Mouse (Mus musculus) ES-E14 (cell line): ENCODE data around the gene Slc1a4. TPM values are rescaled to one million over a fixed set of nuclear protein-coding genes. Genes with fewer than 3 reads are reported as not detected.

Experiments
- DNase-seq: peaks from one replicate; pipeline ENCODE4 v3.0.0-alpha.2; 2013; ENCODE audit warnings: low read depth, low spot score
- H3K27ac ChIP-seq: 2 replicates; pipeline ENCODE4 v1.5.1; 2012; ENCODE audit warnings: low read depth, mild to moderate bottlenecking, low read length, moderate library complexity, mixed read lengths; ENCODE audit not compliant: poor library complexity, insufficient read depth, severe bottlenecking
- H3K36me3 ChIP-seq: 2 replicates; pipeline ENCODE4 v1.6.1; 2012; ENCODE audit warnings: mild to moderate bottlenecking, low read length, moderate library complexity, mixed read lengths; ENCODE audit not compliant: control insufficient read depth, poor library complexity, insufficient read depth, severe bottlenecking
- H3K4me1 ChIP-seq, 2 experiments: fragments of 150-350 bp in 1 of 2; sonication (generic) in 1 of 2; 2 replicates each; pipeline ENCODE4 v1.6.1; 2012; ENCODE audit warnings: low read length in 2 of 2, mild to moderate bottlenecking in 1 of 2, mixed read lengths in 1 of 2; ENCODE audit not compliant: control insufficient read depth in 2 of 2, insufficient read depth in 2 of 2, poor library complexity in 1 of 2
- H3K4me3 ChIP-seq, 2 experiments: fragments of 150-350 bp in 1 of 2; sonication (generic) in 1 of 2; 2 replicates each; pipeline ENCODE4 v1.5.1; 2012; ENCODE audit warnings: low read length in 2 of 2, low read depth in 1 of 2, mild to moderate bottlenecking in 1 of 2, mixed read lengths in 1 of 2; ENCODE audit not compliant: insufficient read depth in 1 of 2, poor library complexity in 1 of 2, severe bottlenecking in 1 of 2
- H3K9ac ChIP-seq: 2 replicates; pipeline ENCODE4 v1.6.1; 2012; ENCODE audit warnings: low read depth, mild to moderate bottlenecking, low read length, mixed read lengths; ENCODE audit not compliant: poor library complexity, insufficient read depth, severe bottlenecking
- H3K9me3 ChIP-seq: fragments of 150-350 bp; sonication (generic); 2 replicates; pipeline ENCODE4 v1.6.1; 2012; ENCODE audit warnings: low read depth, mild to moderate bottlenecking, low read length; ENCODE audit not compliant: control insufficient read depth, insufficient read depth
- CHD2 ChIP-seq: IDR thresholded peaks from 2 replicates; pipeline ENCODE4 v1.6.1; 2014; ENCODE audit warnings: mild to moderate bottlenecking, low read depth, low read length, inconsistent platforms
- HCFC1 ChIP-seq: IDR thresholded peaks from 2 replicates; pipeline ENCODE4 v1.6.1; 2012; ENCODE audit warnings: low read length, inconsistent platforms, borderline replicate concordance; ENCODE audit not compliant: insufficient read depth
- MAFK ChIP-seq: IDR thresholded peaks from 2 replicates; pipeline ENCODE4 v1.6.1; 2014; ENCODE audit warnings: mild to moderate bottlenecking, low read depth, low read length, inconsistent platforms; ENCODE audit not compliant: insufficient read depth
- ZC3H11A ChIP-seq: IDR thresholded peaks from 2 replicates; pipeline ENCODE4 v1.6.1; 2012; ENCODE audit warnings: low read depth, mild to moderate bottlenecking, inconsistent platforms, low read length, borderline replicate concordance
- ZNF384 ChIP-seq: IDR thresholded peaks from 2 replicates; pipeline ENCODE4 v1.6.1; 2012; ENCODE audit warnings: low read depth, low read length, inconsistent platforms
- in situ Hi-C, 2 experiments: fragments of 600-800 bp; cut with MboI; formaldehyde crosslinking; loops; one replicate each; pipeline ENCODE4 v1.15.1; 2025; ENCODE audit warnings: low sequenced_read_pairs in 2 of 2, inconsistent platforms in 1 of 2; ENCODE audit not compliant: unreplicated experiment in 2 of 2
- total RNA-seq: library from RNA; depleted of rRNA; stranded (reverse); fragments of 300-350 nt; gene quantifications from 2 replicates; pipeline ENCODE4 v1.2.3, GENCODE M21; 2012

Slc1a4 gene
- total RNA-seq, 1 experiment: 35.2 TPM

- no peak overlapping the region for H3K4me3 ChIP-seq
- no peaks in the 10 kb centered on the region for H3K36me3 ChIP-seq
- H3K9me3 ChIP-seq: no peaks in the 10 kb centered on the region
- H3K27ac ChIP-seq: no peak overlapping the region
- DNase-seq: no peak
- H3K9ac ChIP-seq: no peak overlapping the region
- H3K4me1 ChIP-seq: peaks cover 0 to 12% of the 10 kb centered on the region in 2 experiments; a peak in 1 of 4 replicates
- TF ChIP-seq MAFK: peak; percentile 43; the same call in 1 of the 2 replicates
- TF ChIP-seq ZNF384: no peak
- in situ Hi-C loops: no loop called here
These were observed 6.2 kb upstream of the Slc1a4 start for GRCm38 (mm10) chr11:20338703-20339102.

- Histone ChIP-seq H3K9me3 (no peaks in the 10 kb centered on the region), H3K9ac (no peak overlapping the region), H3K27ac (no peak overlapping the region; the same call in 1 of the 2 replicates), H3K4me3 (no peak overlapping the region), H3K36me3 (no peaks in the 10 kb centered on the region), H3K4me1 (peaks cover 0 to 12% of the 10 kb centered on the region in 2 experiments; a peak in 1 of 4 replicates)
- in situ Hi-C loops: no loop called here
- TF ChIP-seq MAFK (no peak), HCFC1 (no peak), ZNF384 (no peak), ZC3H11A (no peak), CHD2 (no peak)
- peak; percentile 40 for DNase-seq
These were observed 1.8 kb upstream of the Slc1a4 start for GRCm38 (mm10) chr11:20334301-20334700.

GRCm38 (mm10) chr11:20331690-20332537, 599 bp downstream of the Slc1a4 start:
- DNase-seq: no peak
- Histone ChIP-seq H3K9me3 (no peaks in the 10 kb centered on the region), H3K4me1 (peaks cover 0 to 9% of the 10 kb centered on the region in 2 experiments; a peak in 2 of 4 replicates), H3K36me3 (no peaks in the 10 kb centered on the region), H3K27ac (peak overlapping the region; percentile 64; the same call in 1 of the 2 replicates), H3K4me3 (peak overlapping the region; percentile 81 to 90), H3K9ac (peak overlapping the region; percentile 82)
- in situ Hi-C loops: no loop called here
- no peak for TF ChIP-seq ZNF384
- TF ChIP-seq MAFK: no peak
- TF ChIP-seq HCFC1: no peak
- no peak for TF ChIP-seq ZC3H11A
- 0 out of 2 replicates have a peak, but pooled peaks have one; percentile 18 for TF ChIP-seq CHD2

GRCm38 (mm10) chr11:20331027-20331689, 1.4 kb downstream of the Slc1a4 start:
- Histone ChIP-seq H3K4me1 (peaks cover 0 to 13% of the 10 kb centered on the region in 2 experiments; a peak in 2 of 4 replicates), H3K9ac (no peak overlapping the region), H3K4me3 (peak overlapping the region; percentile 81 to 90), H3K36me3 (no peaks in the 10 kb centered on the region), H3K27ac (no peak overlapping the region), H3K9me3 (no peaks in the 10 kb centered on the region)
- no peak for DNase-seq
- in situ Hi-C loops: no loop called here
- TF ChIP-seq HCFC1 (no peak), ZNF384 (0 out of 2 replicates have a peak, but pooled peaks have one; percentile 33)
